Mouse (Mus musculus): ENCODE results near the gene Ikzf1. TPM values are rescaled to one million over a fixed set of nuclear protein-coding genes. Genes with fewer than 3 reads are reported as not detected.

Ikzf1 gene
- total RNA-seq (2014; fragmentation: Nextera tagmentation) (259 and 321 TPM in 2 replicates), total RNA-seq (2017) (239 and 294 TPM in 2 replicates)

- ATAC-seq (replicated peaks; ENCODE audit: low FRiP score, low TSS enrichment, poor library complexity, severe bottlenecking): peak; percentile 87
Observed at GRCm38 (mm10) chr11:11684930-11685852, at the start of gene Ikzf1. Ikzf1 (plus strand) TSS chr11:11685003.

GRCm38 (mm10) chr11:11644303-11644702 is 40.5 kb upstream of the Ikzf1 start:
- ATAC-seq (replicated peaks; ENCODE audit: low FRiP score, low TSS enrichment, poor library complexity, severe bottlenecking): no peak

- ATAC-seq (replicated peaks; ENCODE audit: low FRiP score, low TSS enrichment, poor library complexity, severe bottlenecking): 0 out of 2 replicates have a peak, but pooled peaks have one; percentile 10
Observed at GRCm38 (mm10) chr11:11656388-11656787, 28.4 kb upstream of the Ikzf1 start.

GRCm38 (mm10) chr11:11656995-11657530 is 27.7 kb upstream of the Ikzf1 start:
- peak; percentile 92 for ATAC-seq (replicated peaks; ENCODE audit: low FRiP score, low TSS enrichment, poor library complexity, severe bottlenecking)

- ATAC-seq (replicated peaks; ENCODE audit: low FRiP score, low TSS enrichment, poor library complexity, severe bottlenecking): peak; percentile 34
Observed at GRCm38 (mm10) chr11:11657634-11658033, 27.2 kb upstream of the Ikzf1 start.

GRCm38 (mm10) chr11:11658834-11659233 is 26.0 kb upstream of the Ikzf1 start:
- no peak for ATAC-seq (replicated peaks; ENCODE audit: low FRiP score, low TSS enrichment, poor library complexity, severe bottlenecking)

- no peak for ATAC-seq (replicated peaks; ENCODE audit: low FRiP score, low TSS enrichment, poor library complexity, severe bottlenecking)
Observed at GRCm38 (mm10) chr11:11660651-11661050, 24.2 kb upstream of the Ikzf1 start.

- no peak for ATAC-seq (replicated peaks; ENCODE audit: low FRiP score, low TSS enrichment, poor library complexity, severe bottlenecking)
Observed at GRCm38 (mm10) chr11:11667254-11667921, 17.4 kb upstream of the Ikzf1 start.

- ATAC-seq (replicated peaks; ENCODE audit: low FRiP score, low TSS enrichment, poor library complexity, severe bottlenecking): no peak
Observed at GRCm38 (mm10) chr11:11667922-11668290, 16.9 kb upstream of the Ikzf1 start.

- ATAC-seq (replicated peaks; ENCODE audit: low FRiP score, low TSS enrichment, poor library complexity, severe bottlenecking): no peak
Observed at GRCm38 (mm10) chr11:11672974-11673373, 11.8 kb upstream of the Ikzf1 start.

GRCm38 (mm10) chr11:11675063-11675462 is 9.7 kb upstream of the Ikzf1 start:
- ATAC-seq (replicated peaks; ENCODE audit: low FRiP score, low TSS enrichment, poor library complexity, severe bottlenecking): no peak

- no peak for ATAC-seq (replicated peaks; ENCODE audit: low FRiP score, low TSS enrichment, poor library complexity, severe bottlenecking)
Observed at GRCm38 (mm10) chr11:11676068-11676741, 8.6 kb upstream of the Ikzf1 start.

GRCm38 (mm10) chr11:11677165-11677564 is 7.6 kb upstream of the Ikzf1 start:
- no peak for ATAC-seq (replicated peaks; ENCODE audit: low FRiP score, low TSS enrichment, poor library complexity, severe bottlenecking)

GRCm38 (mm10) chr11:11678972-11679371 is 5.8 kb upstream of the Ikzf1 start:
- peak; percentile 80 for ATAC-seq (replicated peaks; ENCODE audit: low FRiP score, low TSS enrichment, poor library complexity, severe bottlenecking)

GRCm38 (mm10) chr11:11684056-11684929 is 510 bp upstream of the Ikzf1 start:
- no peak for ATAC-seq (replicated peaks; ENCODE audit: low FRiP score, low TSS enrichment, poor library complexity, severe bottlenecking)

- no peak for ATAC-seq (replicated peaks; ENCODE audit: low FRiP score, low TSS enrichment, poor library complexity, severe bottlenecking)
Observed at GRCm38 (mm10) chr11:11685853-11686395, 1.1 kb downstream of the Ikzf1 start.

GRCm38 (mm10) chr11:11686569-11687051 is 1.8 kb downstream of the Ikzf1 start:
- no peak for ATAC-seq (replicated peaks; ENCODE audit: low FRiP score, low TSS enrichment, poor library complexity, severe bottlenecking)

- no peak for ATAC-seq (replicated peaks; ENCODE audit: low FRiP score, low TSS enrichment, poor library complexity, severe bottlenecking)
Observed at GRCm38 (mm10) chr11:11687551-11688185, 2.9 kb downstream of the Ikzf1 start.

All from megakaryocyte-erythroid progenitor cell, adult 5-6 weeks (primary cell).